Mouse (Mus musculus) lung, adult 2 months (tissue): Measurements from ENCODE around the gene Cav1.

ENCODE experiments used
- CTCF ChIP-seq: fragments of 200-500 bp; IDR thresholded peaks from 2 replicates; pipeline ENCODE4 v1.5.1; 2011; ENCODE audit warnings: mild to moderate bottlenecking, low read length, control low read depth; ENCODE audit not compliant: insufficient read depth
- POLR2A ChIP-seq: fragments of 200-500 bp; IDR thresholded peaks from 2 replicates; pipeline ENCODE4 v1.6.1; 2011; ENCODE audit warnings: low read depth, mild to moderate bottlenecking, control low read depth, low read length, borderline replicate concordance; ENCODE audit errors: extremely low read depth

- 0 out of 2 replicates have a peak, but pooled peaks have one; percentile 29 for TF ChIP-seq CTCF
- TF ChIP-seq POLR2A = no peak
Observed at GRCm38 (mm10) chr6:17362771-17363170, 56.6 kb downstream of the Cav1 start.
